ENCODE assay signal across 9 mouse cellular contexts in the genomic region with DNA sequence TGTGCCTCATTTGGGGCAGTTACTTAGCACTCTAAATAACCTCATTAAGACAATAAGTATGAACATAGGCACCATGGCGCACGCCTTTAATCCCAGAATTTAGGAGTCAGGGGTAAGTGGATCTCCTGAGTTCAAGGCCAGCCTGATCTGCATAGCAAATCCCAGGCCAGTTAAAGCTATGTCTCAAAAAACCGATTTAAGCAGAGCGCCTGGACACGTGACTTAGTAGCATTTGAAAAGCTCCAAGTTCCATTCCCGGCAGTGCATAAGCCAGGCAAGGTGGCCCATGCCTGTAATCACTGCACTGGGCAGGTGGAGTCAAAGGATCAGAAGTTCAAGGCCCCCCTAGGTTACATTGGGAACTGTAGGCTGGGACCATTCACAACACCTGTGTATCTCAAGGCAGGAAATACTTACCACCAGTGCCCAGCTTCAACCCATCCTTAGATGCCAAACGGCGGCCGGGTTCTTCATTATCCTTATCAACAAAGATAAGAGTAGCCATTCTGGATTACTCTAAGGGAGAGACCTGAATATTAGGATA. TPM values are rescaled to one million over a fixed set of nuclear protein-coding genes. Genes with fewer than 3 reads are reported as not detected.
DNase-seq lines count a peak whose midpoint lies in the region; ATAC-seq lines count a peak whose summit lies in the region.
"Had no signal": no experiment of that assay in that cellular context is flagged by ENCODE, and none has a peak within 500 bp of the region (broad histone marks: within the 10 kb centered on the region; RNA-seq: fewer than 3 reads in every experiment).

No protein-coding gene starts in this region.

- H3K27me3 ChIP-seq in heart, embryonic 14.5 days (ENCODE audit: control insufficient read depth, insufficient read depth, low read length), result no peaks in the 10 kb centered on the region
- H3K27me3 ChIP-seq in hindbrain, embryonic 13.5 days, result no peaks in the 10 kb centered on the region
- no peaks in the 10 kb centered on the region for H3K27me3 ChIP-seq in midbrain, embryonic 11.5 days (ENCODE audit: control insufficient read depth, insufficient read depth, low read length)

- peak overlapping the region in 1 of 2 experiments; percentile 66; a peak in 2 of 4 replicates for H3K4me3 ChIP-seq in heart, embryonic 14.5 days (ENCODE audit: control insufficient read depth in 1 of 2, insufficient read depth in 1 of 2, low read depth in 1 of 2, low read length in 2 of 2)
- H3K4me3 ChIP-seq in hindbrain, embryonic 13.5 days, result 0 out of 2 replicates have a peak overlapping the region, but pooled peaks have one; percentile 51
- H3K4me3 ChIP-seq in midbrain, embryonic 11.5 days (ENCODE audit: low read depth, low read length), result no peak overlapping the region

- ATAC-seq in heart, embryonic 14.5 days (ENCODE audit: insufficient number of reproducible peaks, insufficient read depth, low FRiP score, low read depth), result no peak
- peak; percentile 22; the same call in 1 of the 2 replicates for ATAC-seq in hindbrain, embryonic 13.5 days (ENCODE audit: low FRiP score)
- 0 out of 2 replicates have a peak, but pooled peaks have one; percentile 31 for ATAC-seq in midbrain, embryonic 11.5 days (ENCODE audit: low FRiP score)

- H3K4me2 ChIP-seq in heart, embryonic 14.5 days (ENCODE audit: low read length), result peak overlapping the region; percentile 70
- H3K4me2 ChIP-seq in hindbrain, embryonic 13.5 days, result peak overlapping the region; percentile 66
- peak overlapping the region; percentile 46; the same call in 1 of the 2 replicates for H3K4me2 ChIP-seq in midbrain, embryonic 11.5 days

- no peak for DNase-seq in heart, adult 9 months (ENCODE audit: low spot score in 2 of 2)
- DNase-seq in R1 (ENCODE audit: low read depth, low spot score) (peak; percentile 44), adipocyte (ENCODE audit: low spot score) (no peak)
- DNase-seq in midbrain, embryonic 11.5 days (ENCODE audit: low spot score, missing footprints), result no peak
- DNase-seq in layer of hippocampus, postnatal 25 days (ENCODE audit: extremely low spot score in 1 of 2, low spot score in 1 of 2), result no peak
- no peak for DNase-seq in left cerebral cortex, adult 18-20 months (ENCODE audit: low spot score in 2 of 2)

- H3K4me1 ChIP-seq in heart, embryonic 14.5 days (ENCODE audit: control insufficient read depth in 2 of 2, insufficient read depth in 2 of 2, low read length in 2 of 2), result peaks cover 2 to 7% of the 10 kb centered on the region in 2 experiments
- H3K4me1 ChIP-seq in hindbrain, embryonic 13.5 days (replicated peaks), result peaks cover 9% of the 10 kb centered on the region
- 0 out of 2 replicates have a peak, but pooled peaks cover 2% of the 10 kb centered on the region for H3K4me1 ChIP-seq in midbrain, embryonic 11.5 days (ENCODE audit: control insufficient read depth, insufficient read depth, low read length)

- peak overlapping the region; percentile 81 for H3K9ac ChIP-seq in heart, embryonic 14.5 days (ENCODE audit: low read length)
- H3K9ac ChIP-seq in hindbrain, embryonic 13.5 days, result peak overlapping the region; percentile 68
- H3K9ac ChIP-seq in midbrain, embryonic 11.5 days (ENCODE audit: low read length), result no peak overlapping the region

- no peak overlapping the region for H3K27ac ChIP-seq in heart, embryonic 14.5 days (replicated peaks in 1 of 2; ENCODE audit: control insufficient read depth in 1 of 2, insufficient read depth in 1 of 2, low read depth in 2 of 2, low read length in 2 of 2)
- H3K27ac ChIP-seq in hindbrain, embryonic 13.5 days, result no peak overlapping the region
- H3K27ac ChIP-seq in midbrain, embryonic 11.5 days (ENCODE audit: low read depth, low read length), result no peak overlapping the region

- H3K9me3 ChIP-seq in heart, embryonic 14.5 days (ENCODE audit: control insufficient read depth, low read length), result no peaks in the 10 kb centered on the region
- H3K9me3 ChIP-seq in hindbrain, embryonic 13.5 days, result no peaks in the 10 kb centered on the region
- H3K9me3 ChIP-seq in midbrain, embryonic 11.5 days (ENCODE audit: control insufficient read depth, low read length), result no peaks in the 10 kb centered on the region

- WGBS in heart, embryonic 14.5 days, result 62% methylated on average over 9 of the region's 9 CpGs
- 95% methylated on average over 9 of the region's 9 CpGs for WGBS in hindbrain, embryonic 13.5 days
- 95% methylated on average over 9 of the region's 9 CpGs for WGBS in midbrain, embryonic 11.5 days

- H3K36me3 ChIP-seq in heart, embryonic 14.5 days (ENCODE audit: control insufficient read depth, insufficient read depth, low read length), result peaks cover 36% of the 10 kb centered on the region
- H3K36me3 ChIP-seq in hindbrain, embryonic 13.5 days, result 0 out of 2 replicates have a peak, but pooled peaks cover 4% of the 10 kb centered on the region
- no peaks in the 10 kb centered on the region for H3K36me3 ChIP-seq in midbrain, embryonic 11.5 days (ENCODE audit: control insufficient read depth, insufficient read depth, low read length)

RNA-seq across cellular contexts. Expression of gene Pttg1, which starts 0.8 kb away (rescaled TPM):
- polyA plus RNA-seq in heart, embryonic 14.5 days (2014; fragmentation: Nextera tagmentation; extraction: Ambion mirVana), result 124 and 132 TPM in 2 replicates
- polyA plus RNA-seq in hindbrain, embryonic 13.5 days (2015; fragmentation: Nextera tagmentation; extraction: Ambion mirVana), result 51.3 and 56.9 TPM in 2 replicates
- 89.0 and 97.1 TPM in 2 replicates for polyA plus RNA-seq in midbrain, embryonic 11.5 days (2014; fragmentation: Nextera tagmentation; extraction: Ambion mirVana)
- 10 to 100 TPM; 26.6 to 28.0 TPM for total RNA-seq in layer of hippocampus, postnatal 25 days (2021)
- total RNA-seq in left cerebral cortex, adult 18-20 months (2021), result 10 to 100 TPM; 30.2 to 31.1 TPM

RNA-seq across cellular contexts. Expression of gene Slu7, which starts 8.3 kb away (rescaled TPM):
- 36.0 and 37.0 TPM in 2 replicates for polyA plus RNA-seq in heart, embryonic 14.5 days (2014; fragmentation: Nextera tagmentation; extraction: Ambion mirVana)
- polyA plus RNA-seq in hindbrain, embryonic 13.5 days (2015; fragmentation: Nextera tagmentation; extraction: Ambion mirVana), result 71.0 and 71.5 TPM in 2 replicates
- polyA plus RNA-seq in midbrain, embryonic 11.5 days (2014; fragmentation: Nextera tagmentation; extraction: Ambion mirVana), result 71.6 and 76.7 TPM in 2 replicates
- total RNA-seq in layer of hippocampus, postnatal 25 days (2021), result 10 to 100 TPM; 50.0 to 52.5 TPM
- 10 to 100 TPM; 55.5 to 57.8 TPM for total RNA-seq in left cerebral cortex, adult 18-20 months (2021)

RNA-seq across cellular contexts. Expression of gene C1qtnf2, which starts 48.8 kb away (rescaled TPM):
- polyA plus RNA-seq in heart, embryonic 14.5 days (2014; fragmentation: Nextera tagmentation; extraction: Ambion mirVana), result 4.7 and 5.3 TPM in 2 replicates
- polyA plus RNA-seq in hindbrain, embryonic 13.5 days (2015; fragmentation: Nextera tagmentation; extraction: Ambion mirVana), result 8.0 and 8.3 TPM in 2 replicates
- 2.7 and 3.1 TPM in 2 replicates for polyA plus RNA-seq in midbrain, embryonic 11.5 days (2014; fragmentation: Nextera tagmentation; extraction: Ambion mirVana)
- 1 to 10 TPM; 1.0 to 1.9 TPM for total RNA-seq in layer of hippocampus, postnatal 25 days (2021)
- 1 to 10 TPM; 2.3 to 2.9 TPM for total RNA-seq in left cerebral cortex, adult 18-20 months (2021)
- polyA plus RNA-seq: Patski had no signal
